Mouse (Mus musculus): Measurements from ENCODE around the gene Msmb.
"Not testable (repeated sequence)": the region's sequence is repeated elsewhere in the genome, so short reads cannot be mapped to it uniquely, and the experiment has no call there.

Msmb gene

DNA sequence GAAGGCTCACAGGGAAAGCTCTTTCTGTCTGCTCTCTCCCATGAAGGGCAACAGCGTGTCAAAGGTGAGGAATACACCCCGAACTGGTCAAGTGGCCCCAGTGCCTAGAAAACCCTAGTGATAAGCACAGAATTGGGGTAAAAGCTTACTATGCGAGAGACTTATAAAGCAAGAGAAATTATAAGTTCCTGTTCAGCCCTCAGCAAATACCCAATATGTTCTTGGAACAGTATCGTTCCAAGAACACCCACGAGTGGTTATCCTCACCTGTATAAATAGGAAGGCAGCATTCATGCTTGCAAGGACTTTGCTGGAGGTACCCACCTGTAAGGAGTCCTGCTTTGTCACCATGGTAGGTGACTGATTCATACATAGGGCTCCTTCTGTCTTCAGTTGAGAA, at the start of gene Msmb:
Msmb (plus strand) TSS at position 301 of the 400 bp plus-strand sequence.
- in situ Hi-C loops (cut with MboI, MseI) = no loop called here

DNA sequence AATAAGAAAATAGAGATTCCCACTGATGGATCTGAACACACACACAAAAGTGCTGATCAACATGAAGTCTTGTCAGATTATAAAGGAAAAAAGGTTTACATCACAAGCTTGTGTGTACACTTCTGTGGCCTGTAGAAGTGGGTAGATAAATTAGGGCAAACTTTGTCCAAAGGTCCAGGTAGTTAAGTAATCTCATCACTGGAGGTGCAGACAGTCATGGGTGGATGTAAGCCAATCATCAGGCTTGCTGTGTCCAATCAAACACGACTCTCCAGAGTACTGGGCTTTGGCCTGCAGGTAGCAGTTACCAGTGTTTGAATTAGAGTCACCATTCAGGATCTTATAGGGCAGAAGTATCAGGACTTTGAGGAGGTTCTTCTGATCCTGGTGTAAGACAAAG, 48.8 kb upstream of the Msmb start:
- in situ Hi-C loops (cut with MboI, MseI) = no loop called here

DNA sequence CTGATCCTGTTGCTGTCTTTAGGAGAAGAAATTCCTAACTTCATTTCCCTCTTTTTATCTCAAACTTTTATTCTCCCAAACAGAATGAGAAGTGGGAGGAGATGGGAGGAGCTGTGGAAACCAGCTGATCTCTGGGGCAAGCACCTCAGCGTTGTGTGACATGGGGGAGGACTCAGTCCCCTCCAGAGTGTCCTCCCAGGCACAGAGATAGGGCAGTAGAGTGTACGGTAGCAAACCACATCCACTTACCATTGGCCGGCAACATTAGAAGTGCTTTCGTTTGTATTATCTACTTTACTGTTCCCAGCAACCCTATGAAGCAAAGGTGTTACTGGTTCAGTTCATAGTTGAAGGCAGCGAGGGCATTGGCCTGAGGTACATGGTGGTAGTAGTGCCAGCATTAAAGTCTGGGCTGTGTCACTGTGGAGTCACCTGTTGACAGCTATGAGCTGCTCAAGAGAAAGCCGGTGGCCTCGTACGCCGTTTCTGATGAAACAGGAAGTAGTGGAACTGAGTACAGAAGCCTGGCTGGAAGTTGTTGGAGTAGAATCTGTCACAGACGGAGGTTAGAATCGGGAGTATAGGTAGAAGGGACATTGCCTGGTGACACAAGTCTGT, 48.2 kb upstream of the Msmb start:
- in situ Hi-C loops (cut with MboI, MseI) = no loop called here

DNA sequence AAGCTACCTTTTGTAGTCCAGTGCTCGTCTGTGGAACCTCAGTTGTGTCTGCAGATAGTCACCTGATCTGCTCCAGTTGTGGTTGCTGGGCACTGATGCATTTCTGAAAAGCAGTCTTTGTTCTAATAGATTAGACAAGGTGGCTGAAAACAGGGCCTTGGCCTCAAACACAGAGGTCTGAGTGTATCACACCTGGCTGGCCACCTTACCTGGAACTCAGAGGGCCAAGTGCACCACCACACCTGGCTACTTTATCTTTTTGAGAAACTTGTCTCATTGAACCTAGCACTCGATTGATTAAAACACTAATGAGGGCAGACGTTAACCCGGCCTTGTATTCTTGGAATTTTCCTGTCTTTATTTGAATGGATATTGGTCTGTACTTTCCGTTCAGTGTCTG, 46.2 kb upstream of the Msmb start:
- in situ Hi-C loops (cut with MboI, MseI) = no loop called here

DNA sequence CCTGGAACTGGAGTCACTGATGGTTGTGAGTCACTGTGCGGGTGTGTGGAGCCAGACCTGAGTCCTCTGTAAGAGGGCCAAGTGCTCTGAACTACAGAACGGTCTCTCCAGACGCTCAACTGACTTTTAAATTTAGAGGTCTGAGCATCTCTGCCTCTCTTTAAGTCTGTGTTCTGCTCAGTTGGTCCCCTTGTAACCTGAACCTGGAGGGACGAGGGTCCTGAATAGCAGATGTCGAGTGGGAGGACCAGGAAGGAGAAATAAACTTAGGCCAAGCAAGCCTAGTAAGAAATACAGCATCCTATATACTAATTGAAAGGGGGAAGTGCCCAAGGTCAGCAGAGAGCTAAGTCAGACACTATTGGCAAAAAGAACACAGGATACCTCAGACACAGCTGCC, 45.1 kb upstream of the Msmb start:
- in situ Hi-C loops (cut with MboI, MseI) = no loop called here

DNA sequence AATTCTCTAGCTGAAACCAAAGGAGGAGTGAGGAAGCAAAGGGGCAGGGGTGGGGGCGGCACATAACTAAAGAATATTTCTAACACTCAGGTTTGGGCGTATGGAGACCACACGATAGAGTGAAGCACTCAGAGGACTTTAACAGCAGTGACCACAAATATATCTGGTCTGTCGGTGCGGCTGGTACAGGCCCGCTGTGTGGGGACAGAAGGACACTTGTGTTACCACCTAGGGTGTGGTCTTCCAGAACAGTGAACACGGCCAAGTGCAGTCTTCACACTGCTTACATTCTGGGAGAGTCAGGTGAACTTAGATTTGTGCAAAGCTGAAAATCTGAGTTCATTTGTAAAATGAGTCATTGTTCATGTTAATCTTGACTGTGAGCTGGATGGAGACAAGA, 44.1 kb upstream of the Msmb start:
- in situ Hi-C loops (cut with MboI, MseI) = no loop called here

DNA sequence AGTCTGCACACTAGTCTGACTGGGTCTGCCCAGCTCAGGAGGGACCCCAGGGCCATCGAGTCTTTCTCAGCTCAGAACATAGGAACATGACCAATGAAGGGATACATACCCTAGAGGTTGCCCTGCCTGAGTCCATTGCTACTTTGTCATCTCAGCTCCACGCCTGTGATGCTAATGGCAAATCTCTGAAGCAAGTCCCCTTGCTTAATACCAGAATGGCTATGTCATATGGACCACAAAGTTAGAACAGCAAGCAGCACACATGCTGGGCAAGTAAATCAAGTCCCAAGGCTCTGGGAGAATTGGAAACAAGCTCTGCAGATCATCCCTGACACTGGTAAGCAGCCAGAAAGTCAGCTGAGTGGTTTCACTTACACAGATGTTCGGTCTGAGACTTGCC, 42.9 kb upstream of the Msmb start:
- in situ Hi-C loops (cut with MboI, MseI) = no loop called here

DNA sequence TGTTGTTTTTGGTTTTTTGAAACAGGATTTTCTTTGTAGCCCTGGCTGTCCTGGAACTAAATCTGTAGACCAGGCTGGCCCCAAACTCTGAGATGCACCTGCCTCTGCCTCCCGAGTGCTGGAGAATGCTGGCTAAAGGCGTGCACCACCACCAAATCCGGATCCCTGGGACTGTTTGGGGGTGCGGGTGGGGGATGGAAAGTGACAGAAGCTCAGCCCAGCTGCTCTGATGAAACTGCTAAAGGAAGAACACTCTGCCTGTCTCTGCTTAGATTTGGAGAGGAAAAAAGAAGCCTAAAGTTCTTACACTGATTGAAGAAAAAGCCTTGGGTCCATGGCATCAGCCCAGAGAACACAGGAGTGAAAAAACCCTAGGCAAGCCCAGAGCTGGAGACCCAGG, 38.3 kb upstream of the Msmb start:
- in situ Hi-C loops (cut with MboI, MseI) = no loop called here

DNA sequence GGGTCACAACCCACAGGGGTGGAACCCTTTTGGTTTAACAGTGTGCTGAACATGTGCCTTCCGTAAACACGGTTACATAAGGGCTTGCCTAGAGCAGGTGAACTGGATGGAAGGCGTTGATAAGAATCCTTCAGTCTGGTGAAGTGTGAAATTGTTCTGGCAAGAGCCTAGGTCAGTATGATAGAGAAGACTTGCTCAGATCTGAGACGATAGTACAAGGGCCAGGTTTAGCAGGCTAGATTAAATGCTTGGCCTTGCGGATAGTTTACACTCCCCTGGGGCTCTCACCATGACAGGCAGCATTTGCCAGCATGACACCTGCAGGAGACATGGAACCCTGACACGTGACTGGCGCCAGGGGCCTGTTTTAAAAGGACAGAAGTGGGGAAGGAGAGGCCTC, 36.2 kb upstream of the Msmb start:
- in situ Hi-C loops (cut with MboI, MseI) = no loop called here

DNA sequence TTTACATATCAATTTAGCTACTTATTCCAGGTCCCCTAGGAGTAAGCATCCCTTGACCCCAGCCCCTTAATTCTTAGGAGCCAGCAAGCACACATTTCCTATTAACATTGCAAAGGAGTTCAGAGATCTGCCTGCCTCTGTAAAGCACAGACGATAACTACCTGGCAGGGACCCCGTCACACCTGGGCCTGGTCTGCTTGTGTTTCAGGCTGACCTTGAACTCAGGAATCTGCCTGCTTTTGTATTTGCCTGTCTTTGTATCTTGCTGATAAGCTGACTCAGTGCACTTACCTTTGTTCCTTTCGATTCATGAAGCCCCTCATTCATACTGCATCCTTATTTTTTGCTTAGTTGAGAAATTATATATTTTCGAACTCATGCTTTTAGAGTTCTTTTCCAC, 34.9 kb upstream of the Msmb start:
- in situ Hi-C loops (cut with MboI, MseI) = no loop called here

DNA sequence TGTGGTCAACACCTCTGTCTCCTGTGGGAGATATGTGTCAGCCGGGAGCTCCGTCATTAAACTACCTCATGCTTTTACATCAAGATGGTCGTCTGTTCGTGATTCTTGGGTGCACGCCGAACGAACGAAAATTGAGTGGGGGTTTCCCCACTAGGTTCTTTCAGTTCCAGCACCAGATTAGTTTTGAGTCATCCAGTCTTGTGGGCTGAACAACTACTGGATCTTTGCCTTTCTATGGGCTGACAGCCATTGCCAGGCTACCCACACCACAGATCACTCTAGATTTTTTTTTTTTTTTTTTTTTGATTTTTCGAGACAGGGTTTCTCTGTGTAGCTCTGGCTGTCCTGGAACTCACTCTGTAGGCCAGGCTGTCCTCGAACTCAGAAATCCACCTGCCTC, 29.7 kb upstream of the Msmb start:
- in situ Hi-C loops (cut with MboI, MseI) = not testable (repeated sequence)

DNA sequence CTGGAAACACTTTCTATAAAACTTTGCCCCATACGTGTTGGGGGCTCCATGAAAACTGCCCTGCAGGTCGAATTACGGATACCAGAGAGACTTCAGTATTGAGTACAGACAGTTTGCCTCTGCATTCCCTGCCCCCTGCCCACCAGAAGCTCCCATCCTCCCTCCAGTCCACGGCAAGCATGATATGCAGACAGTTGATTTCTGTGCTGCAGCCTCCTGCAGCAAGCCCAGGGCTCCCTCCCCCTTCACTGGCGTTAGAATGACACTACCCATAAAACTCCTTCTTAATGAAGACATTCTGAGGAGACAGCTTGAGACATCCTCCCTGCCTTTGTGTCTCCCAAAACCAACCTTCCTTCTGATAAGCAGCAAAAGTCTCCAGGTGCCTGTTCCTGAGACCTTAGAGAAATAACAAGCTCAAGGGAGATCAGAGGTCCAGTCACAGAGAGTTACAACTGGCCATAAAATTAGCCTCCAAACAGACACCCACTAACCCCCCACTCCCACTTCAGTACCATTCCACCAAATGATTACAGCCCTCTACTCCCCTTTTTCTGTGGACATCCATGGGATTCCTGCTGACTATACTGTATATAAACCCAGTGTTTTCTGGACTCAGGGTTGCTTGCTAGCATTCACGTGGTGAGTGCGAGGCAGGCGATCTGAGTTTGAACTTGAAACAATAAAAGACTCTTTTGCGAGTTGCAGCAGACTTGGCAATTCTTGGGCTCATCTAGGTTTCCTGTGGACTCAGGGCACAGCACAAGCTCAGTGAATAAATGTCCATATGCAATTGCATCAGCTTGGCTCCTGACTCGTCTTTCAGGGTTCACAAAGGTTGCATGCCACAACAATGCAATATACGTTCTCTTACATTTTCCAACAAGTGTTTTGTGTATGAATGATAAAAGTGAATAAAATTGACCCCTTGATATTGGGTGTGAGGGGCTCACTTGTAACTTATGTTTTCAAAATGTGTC, 20.6 kb upstream of the Msmb start:
- in situ Hi-C loops (cut with MboI, MseI) = no loop called here

DNA sequence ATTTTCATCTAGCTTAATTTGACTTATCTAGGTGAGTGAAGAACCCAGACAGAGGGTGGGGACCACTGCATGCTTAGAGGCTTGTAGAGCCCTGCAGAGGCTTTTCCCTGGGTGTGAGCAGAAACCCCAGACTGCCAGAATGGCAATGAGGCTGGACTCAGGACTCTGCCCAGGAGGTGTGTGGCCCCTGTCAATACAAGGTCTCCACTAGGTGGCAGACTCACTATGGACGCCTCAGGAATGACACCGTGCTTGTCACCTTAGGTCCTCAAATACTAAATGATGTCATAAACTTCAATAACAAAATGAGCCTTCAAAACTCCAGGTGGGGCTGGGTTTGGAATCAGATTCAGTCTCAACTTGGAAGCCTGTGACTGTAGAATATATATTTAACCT, 19.9 kb upstream of the Msmb start:
- in situ Hi-C loops (cut with MboI, MseI) = no loop called here

DNA sequence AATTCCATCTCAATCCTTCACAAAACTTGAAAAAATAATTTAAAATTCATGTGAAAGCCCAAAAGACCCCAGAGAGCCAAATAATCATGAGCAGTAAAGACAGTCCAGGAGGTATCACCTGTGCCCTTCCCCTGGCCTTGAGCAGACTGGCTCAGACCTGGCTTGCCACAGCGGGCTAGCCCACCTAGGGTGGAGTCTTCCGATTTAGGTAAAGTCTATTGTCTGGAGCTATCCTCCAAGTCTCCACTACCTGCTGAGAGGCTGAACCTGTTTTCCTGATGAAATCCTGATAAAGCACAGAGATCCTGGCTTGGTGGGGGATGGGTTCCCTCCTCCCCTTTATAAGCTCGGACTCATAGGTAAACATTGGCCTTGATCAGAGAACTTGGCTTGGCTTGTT, 17.6 kb upstream of the Msmb start:
- in situ Hi-C loops (cut with MboI, MseI) = no loop called here

DNA sequence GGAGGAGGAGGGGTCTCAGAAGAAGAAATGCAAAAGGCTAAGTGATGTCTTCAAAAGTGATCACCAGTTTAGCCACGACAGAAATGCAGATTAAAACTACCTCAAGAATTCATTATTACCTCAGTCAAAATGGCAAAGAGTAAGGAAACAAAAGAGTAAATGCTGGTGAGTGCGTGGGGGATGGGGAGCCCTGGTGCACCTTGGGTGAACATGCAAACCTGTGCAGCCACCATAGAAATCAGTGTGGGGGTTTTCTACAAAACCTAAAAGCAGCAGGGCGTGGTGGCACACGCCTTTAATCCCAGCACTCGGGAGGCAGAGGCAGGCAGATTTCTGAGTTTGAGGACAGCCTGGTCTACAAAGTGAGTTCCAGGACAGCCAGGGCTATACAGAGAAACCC, 16.6 kb upstream of the Msmb start:
- in situ Hi-C loops (cut with MboI, MseI) = not testable (repeated sequence)

DNA sequence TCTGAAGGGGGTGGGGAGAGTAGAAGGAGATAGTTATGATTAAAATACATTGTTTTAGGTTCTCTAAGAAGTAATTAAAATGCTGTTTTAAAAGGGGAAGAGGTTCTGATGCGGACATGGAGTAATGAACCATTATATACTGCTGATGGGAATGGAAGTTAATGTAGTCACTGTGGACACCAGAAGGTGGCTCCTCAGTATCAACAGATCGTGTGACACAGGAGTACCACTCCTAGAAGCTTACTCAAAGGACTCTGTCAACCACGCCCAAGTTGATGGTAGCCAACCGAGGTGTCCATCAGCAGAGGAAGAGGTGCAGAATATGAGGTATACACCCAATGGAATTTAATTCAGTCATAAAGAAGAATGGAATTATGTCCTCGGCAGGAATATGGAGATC, 13.4 kb upstream of the Msmb start:
- in situ Hi-C loops (cut with MboI, MseI) = no loop called here

DNA sequence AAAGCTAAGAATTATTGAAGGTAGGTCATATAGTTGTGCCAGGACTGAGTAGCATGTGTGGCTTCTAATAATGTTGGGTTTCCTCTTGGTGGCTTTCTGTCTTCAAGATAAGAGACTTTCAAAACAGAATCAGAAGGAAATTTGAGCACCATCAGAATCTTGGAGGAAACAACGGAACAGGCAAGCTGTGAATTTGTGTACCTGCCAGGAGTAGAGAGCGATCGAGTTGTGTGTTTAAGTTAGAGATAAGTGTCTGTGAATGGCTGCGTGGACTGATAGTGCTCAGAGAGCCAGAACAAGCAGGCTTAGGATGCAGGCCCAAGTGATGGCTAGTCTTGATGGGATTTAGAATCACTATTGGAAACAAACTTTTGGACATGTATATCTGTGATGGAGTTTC, 10.0 kb upstream of the Msmb start:
- in situ Hi-C loops (cut with MboI, MseI) = no loop called here

DNA sequence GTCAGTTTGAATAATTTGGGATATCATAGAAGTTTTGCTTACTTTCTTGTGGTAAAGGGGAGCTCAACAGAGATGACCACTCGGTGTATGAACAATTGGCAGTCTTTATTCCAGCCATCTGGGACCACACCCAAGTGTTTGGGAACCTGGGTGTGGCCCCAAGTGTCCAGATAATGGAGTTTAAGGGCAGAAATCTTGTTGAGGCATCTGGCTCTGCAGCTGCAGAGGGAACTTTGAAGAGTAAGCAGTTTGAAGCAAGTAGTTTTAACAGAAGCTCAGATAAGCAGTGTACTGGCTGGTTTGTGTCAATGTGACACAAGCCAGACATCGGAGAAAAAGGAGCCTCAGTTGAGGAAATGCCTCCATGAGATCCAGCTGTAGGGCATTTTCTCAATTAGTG, 7.5 kb upstream of the Msmb start:
- in situ Hi-C loops (cut with MboI, MseI) = no loop called here

DNA sequence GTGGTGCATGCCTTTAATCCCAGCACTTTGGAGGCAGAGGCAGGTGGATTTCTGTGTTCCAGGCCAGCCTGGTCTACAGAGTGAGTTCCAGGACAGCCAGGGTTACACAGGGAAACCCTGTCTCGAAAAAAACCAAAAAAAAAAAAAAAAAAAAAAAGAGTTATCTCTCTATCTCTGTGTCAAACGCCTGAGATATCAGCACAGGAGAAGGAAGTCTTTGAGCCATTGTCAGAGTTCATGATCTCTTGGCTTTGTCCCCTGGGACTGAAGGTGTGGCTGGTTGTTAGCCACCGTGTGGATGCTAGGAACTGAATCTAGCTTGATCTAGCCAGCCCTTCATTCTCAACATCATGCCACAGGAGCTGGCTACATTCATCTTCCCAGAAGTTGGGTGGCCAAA, 5.4 kb upstream of the Msmb start:
- in situ Hi-C loops (cut with MboI, MseI) = not testable (repeated sequence)

DNA sequence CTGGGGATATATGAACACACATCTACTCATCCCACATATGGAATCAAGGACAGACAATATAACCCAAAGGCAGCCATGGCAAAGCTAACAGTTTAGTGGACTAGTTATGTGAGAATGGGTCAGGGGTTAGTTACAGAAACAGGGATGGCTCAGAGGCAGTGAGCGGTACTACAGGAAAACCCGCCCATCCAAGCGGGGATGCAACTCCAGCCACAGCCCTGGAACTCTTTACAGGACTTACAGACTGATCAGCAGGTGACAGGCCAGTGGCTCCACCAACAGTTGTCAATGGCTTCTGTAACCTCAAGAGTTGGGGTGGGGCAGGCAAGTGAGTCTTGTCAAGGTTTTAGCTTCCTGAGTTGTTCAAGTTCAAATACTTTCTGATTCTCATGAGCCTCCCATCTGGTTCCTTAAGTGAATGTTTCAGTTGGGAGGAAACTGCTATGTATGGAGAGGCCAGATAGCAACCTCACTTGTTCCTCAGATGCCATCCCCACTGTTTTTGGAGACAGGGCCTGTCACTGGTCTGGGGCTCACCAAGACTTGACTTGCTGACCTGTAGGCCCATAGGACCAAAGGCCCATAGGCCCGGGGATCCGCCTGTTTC, 1.4 kb upstream of the Msmb start:
- in situ Hi-C loops (cut with MboI, MseI) = no loop called here

DNA sequence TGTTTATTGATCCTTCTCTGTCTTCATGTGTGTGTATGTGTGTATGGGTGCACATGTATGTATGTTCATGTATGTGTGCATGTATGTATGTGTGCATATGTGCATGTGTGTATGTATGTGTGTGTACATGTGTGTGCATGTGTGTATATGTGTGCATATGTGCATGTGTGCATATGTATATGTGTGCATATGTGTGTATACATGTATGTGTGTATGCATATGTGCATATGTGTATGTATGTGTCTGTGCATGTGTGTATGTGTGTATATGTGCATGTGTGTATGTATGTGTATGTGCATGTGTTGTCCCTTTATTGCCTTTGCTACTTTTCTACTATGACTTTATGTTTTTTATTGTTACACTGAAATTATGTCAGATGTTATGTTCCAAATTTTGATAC, 2.9 kb downstream of the Msmb start:
- in situ Hi-C loops (cut with MboI, MseI) = no loop called here

DNA sequence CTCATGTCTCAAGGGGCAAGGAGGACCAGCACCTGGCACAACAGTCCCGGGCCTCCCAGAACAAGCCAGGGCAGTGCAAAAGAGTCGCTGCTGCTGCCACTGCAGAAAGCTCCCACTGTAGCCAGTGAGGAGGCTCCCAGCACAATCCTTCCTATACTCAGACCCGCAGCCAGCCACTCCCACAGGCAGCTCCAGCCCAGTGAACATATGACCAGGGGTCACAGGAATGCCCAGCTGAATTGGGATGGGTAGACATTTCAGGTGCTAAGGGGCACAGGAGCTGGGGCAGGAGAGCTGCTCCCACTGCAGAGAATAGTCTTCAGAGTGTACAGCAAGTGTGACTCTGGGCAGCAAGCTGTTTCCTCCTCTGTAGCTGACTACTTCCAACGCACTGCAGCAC, 3.6 kb downstream of the Msmb start:
- in situ Hi-C loops (cut with MboI, MseI) = no loop called here

All from T-helper 2 cell (primary cell).